Mouse (Mus musculus) ES-CJ7 (cell line): ENCODE measurements around the gene Slc16a14.

Experiments
- DNase-seq: peaks from one replicate; pipeline ENCODE4 v3.0.0; 2011; ENCODE audit warnings: low read depth, low spot score

Slc16a14 gene

DNA sequence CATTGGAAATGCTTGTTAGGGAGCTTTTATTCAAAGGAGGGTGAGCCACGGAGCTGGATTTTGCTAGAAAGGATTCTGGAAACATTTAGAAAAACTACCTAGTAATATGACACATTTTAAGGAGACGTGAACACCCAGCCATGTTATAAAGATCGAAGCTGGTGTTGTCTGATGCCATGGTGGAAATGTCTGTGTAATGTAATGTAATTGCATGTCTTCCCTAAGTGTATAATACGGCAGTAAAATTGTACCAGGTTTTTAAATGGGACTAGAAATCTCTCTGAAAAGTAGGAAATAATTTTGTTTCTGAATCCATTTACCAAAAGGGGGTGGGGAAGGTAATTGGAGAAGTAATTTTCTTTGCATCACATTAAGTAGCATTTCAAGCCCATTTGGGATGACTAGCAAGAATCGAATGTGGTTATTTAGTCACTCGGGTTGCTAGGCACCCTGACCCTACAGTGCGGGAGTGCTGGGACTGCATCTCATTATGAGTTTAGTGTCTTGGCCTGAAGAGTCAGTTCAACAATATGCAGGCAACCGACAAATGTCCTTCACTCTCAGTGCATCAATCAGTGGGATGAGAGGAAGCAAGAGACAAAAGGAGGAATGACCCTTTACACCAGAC is 24.6 kb downstream of the Slc16a14 start:
- DNase-seq, result no peak

DNA sequence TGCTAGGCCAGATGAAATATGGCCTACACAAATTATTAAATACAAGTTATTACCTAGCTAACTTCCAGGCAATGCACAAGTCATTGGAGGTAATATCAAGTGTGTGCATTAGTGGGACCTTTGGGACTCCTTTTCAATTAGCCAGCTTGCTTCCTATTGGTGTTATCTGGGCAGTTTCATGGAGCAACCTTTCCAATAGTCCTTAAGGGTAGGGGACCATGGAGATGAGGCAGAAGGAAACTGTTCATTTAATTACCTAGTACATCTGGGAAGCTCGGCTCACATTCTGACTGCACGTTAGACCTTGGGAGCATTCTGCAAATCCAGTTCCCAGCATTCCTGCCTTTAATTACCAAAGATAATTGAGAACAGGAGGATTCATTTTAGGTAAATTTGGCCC is 30.5 kb downstream of the Slc16a14 start:
- DNase-seq, result no peak

DNA sequence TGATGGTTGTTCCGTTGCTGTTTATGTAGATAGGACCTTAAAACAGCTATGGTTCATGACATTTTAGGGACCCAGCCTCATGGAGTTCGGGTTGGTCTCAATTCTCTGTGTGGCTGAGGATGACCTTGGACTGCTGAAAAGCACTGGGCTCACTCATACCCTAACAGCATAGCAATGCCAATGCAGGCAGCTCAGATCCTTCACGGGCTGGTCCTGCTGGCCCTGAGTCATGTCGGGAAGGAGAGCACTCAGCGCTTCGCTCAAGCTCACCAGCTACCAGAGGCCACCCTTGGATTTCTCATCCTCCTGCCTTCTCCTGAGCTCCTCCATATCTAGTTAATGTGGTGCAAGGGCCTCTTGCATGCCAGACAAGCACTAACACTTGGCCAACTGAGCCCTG is 35.8 kb downstream of the Slc16a14 start:
- DNase-seq, result no peak

DNA sequence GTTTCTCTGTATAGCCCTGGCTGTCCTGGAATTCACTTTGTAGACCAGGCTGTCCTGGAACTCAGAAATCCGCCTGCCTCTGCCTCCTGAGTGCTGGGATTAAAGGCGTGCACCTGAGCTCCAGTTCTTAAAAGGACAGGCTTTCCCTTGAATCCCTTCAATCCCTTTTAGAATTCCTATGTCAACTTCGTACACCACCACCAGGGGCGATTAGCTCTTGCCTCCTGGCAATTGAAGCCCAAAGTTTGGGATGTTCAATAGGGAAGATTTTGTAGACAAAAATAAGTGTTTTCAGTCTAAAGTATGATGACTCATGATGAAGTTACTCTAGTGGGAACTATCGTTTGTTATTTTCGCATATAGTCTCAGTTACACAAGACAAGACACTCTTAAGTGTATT is 37.6 kb downstream of the Slc16a14 start:
- peak; percentile 60 for DNase-seq

DNA sequence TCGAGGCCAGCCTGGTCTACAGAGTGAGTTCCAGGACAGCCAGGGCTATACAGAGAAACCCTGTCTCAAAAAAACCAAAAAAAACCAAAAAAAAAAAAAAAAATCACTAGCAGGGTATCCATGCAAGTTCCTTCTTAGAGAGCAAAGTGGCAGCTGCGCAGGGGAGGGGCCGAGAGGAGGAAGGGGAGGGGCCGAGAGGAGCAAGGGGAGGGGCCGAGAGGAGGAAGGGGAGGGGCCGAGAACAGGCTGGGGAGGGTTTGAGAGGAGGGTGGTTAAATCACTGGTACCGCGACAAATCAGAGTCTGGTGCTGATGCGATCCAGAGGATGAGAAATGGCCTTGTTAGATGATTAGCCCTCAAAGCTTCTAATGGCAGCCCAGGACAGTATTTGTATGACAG is 43.2 kb downstream of the Slc16a14 start:
- peak; percentile 81 for DNase-seq

DNA sequence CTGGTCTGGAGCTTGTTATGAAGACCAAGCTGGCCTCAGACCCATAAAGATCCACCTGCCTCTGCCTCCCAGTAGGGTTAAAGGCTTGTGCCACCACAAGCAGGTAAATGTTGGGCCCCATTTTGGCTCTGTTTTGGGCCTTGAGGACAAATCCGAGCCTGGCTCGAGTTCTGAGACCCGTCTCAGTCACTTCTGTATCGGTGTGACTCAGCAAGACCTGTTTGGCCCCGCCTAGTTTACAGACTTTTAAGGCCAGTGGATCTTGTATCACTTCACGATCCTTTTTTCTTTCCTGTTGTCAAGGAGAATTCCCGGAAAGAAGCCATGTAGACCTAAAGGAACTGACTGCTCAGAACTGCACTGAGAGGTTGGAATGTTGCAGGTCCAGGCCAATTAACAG is 44.4 kb downstream of the Slc16a14 start:
- peak; percentile 94 for DNase-seq

DNA sequence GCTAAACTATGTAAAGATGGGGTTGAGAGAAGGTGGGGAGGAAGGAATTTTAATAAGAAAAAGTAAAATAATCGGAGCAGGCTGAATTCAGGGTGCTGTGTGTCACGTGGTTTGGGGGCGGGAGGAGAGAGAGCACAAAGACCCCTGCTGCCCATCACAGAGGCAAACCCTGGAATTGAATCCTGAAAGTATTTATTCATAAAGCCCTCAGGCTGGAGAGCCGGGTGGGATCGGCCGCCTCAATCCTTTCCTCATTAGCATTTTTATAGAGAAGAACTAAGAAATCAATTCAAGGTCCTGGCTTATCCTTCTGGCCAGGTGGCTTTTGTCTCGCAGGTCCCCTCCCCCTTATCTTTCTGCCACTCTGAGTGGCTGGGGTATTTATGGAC is 44.9 kb downstream of the Slc16a14 start:
- peak; percentile 85 for DNase-seq

DNA sequence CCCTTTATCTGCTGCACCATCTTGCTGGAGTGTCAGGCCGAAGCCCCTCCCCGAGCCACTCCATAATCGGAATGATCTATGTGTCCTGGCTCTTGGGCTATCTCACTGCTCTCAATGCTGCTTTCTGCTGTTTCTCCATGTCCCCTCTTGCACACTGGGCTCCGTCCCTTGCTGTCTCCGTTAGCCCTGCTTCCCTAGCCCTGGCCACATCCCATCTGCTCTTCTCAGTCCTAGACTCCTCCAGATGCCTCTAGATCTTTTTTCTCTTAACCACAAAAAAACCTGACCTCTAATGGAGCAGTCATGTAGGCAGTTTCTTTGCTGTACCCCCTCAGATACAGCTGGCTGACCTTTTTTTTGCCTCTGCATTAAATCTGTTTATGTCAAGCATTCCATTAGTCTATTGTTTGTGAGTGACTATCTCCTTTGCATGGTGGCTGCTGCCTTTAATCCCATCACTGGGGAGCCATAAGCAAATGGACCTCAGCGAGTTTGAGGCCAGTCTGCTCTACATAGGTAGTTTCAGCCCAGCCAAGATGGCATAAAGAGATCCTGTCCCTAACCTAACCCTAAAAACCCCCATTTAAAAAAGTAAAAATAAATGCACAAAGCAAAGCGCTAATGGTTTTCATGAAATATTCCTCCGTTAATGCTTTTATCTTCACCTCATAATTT is 45.5 kb downstream of the Slc16a14 start:
- no peak for DNase-seq

DNA sequence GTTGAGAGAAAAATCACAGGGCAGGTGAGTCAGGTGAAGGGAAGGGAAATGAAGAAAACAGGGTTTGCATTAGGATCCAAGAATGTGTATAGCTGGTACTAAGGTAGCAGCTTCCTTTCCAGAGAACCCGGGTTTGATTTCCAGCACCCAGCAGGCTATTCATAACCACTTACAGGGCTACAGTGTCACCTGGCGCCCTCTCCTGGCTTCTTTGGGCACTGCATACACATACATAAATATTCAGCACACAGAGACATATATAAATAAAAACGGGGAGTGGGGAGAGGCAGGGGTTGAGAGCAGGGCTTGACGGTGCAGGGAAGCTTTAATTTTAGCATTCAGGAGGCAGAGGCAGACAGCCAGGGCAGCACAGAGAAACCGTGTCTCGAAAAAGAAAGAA is 49.0 kb downstream of the Slc16a14 start:
- peak; percentile 83 for DNase-seq

DNA sequence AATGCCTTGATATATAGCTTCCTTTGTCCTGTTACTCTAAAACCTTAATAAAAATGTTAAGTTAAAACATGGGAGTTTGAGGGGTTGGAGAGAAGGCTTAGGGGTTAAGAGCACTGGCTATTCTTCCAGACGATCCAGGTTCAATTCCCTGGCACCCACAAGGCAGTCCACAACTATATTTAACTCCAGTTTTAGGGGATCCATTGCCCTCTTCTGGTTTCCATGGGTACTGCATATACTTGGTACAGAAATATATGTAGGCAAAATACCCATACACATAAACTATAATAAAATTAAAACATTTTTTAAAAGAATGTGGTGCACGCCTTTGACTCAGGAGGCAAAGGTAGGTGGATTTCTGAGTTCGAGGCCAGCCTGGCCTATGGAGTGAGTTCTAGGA is 49.8 kb downstream of the Slc16a14 start:
- DNase-seq, result peak; percentile 74

DNA sequence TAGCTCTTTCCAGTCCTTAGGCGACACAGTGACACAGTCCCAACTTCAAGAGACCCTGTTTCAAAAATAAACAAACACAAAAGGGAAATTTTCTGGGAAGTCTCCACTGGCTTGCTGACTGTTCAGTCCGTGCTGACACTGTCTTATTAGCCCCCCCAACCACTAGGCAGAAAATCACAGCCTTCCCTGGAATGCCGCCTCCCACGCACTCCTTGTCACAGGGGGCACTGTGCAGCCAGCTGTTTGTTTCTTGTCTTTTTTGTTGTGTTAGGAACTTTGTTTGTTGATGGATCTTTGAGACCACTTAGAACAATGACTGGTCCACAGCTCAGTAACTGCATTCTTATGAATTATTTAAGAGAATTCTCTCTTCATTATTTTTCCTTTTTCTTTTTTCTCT is 51.0 kb downstream of the Slc16a14 start:
- no peak for DNase-seq

DNA sequence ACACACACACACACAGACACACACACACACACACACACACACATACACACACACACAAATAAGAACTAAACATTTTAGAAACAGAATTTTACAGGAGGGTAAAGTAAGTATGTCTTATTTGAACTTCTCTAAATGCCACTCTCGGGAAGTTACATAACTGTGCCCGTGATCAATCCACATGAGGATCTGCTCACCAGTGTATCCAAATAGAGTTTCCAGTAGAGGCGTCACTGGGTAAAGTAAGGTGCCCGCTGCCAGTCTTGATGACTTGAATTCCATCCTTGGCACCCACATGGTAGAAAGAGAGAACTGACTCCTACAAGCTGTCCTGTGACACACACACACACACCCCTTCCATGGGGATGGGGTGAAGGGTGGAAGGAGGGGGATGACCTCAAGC is 52.0 kb downstream of the Slc16a14 start:
- DNase-seq, result no peak

DNA sequence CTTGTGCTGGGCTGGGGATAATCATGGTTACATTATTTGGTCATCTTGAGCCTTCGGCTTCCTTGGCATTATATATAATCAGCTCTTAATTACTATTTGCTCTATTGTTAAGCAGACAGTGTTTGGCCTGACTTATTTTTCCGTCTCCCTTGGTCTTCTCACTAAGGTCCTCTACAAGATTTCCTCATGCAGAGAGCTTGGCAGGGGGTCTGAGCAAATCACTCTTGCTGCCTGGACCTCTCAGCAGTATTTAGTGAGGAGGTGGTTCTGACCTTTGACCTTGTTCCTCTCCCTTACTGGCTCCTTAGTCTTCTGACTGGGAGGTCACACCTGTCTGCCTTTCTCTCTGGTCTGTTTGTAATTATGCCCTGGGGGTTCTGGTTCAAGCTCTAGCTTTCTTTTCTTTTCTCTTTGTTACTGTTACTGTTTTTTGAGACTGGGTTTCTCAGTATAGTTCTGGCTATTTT is 52.8 kb downstream of the Slc16a14 start:
- peak; percentile 81 for DNase-seq

DNA sequence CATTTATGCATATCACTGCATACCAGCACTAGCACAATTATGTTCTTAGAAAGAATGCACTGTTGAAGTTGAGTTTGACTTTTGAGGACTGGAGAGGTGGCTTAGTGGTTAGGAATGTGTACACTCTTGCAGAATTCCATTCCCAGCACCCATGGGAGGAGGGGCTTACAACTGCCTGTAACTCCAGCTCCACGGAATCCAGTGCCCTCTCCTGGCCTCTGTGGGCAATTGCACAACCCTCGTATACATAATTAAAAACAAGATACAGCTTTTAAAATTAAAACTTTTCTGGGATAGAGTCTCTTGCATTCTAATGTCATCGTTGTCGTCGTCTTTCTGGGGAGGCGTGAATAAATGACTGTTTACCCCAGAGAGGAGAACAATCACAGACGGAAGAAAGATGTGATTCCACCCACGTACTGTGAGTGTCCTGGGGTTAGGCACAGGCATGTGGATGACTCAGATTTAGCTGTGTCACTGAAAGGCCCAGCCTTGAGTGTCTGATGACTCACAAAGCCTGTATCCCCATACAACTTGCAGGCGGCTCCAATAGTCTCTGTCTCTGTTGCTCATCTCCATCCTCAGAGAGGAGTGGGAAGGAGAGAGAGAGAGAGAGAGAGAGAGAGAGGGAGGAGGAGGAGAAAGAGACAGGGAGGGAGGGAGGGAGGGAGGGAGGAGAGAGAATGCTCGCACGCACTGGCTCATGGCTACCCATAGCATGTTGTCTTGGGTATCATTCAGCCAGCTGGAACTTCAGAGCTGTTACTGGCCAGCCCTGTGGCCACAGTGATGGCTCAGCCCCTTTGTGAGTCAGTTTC is 53.5 kb downstream of the Slc16a14 start:
- DNase-seq, result peak; percentile 92

DNA sequence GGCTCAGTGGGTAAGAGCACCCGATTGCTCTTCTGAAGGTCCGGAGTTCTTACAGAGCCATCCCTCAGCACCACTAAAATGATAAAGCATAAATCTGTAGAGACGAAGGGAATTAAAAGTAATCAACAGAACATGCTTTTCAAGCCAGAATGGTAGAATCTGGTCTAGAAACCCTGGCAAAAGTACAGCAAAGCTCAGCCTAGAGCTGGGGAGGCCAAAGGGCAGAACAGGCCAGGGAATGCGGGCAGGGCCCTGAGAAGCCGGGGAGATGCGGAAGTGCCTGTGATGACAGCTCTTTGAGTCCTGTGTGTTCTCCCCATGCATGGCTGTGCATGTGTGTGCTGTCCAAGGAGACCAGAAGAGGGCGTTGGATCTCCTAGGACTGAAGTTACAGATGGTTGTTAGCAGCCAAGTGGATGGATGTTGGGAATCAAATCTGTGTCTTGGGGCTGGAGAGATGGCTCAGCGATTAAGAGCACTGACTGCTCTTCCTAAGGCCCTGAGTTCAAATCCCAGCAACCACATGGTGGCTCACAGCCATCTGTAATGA is 55.3 kb downstream of the Slc16a14 start:
- peak; percentile 89 for DNase-seq

DNA sequence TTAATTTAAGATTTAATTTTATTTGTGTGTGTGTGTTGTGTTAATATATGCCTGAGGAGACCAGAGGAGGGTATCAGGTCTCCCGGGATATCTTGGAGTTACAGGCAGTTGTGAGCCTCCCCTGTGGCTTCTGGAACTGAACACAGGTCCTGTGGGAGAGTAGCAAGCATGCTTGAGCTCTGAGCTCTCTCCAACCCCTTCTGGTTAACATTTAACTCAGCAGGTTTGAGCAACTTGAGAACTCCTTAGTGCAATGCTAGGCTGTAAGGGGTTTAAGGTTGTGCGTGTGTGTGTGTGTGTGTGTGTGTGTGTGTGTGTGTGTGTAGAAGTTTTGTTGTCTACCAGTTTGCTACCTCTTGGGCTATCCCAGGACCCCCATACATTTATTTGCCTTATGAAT is 57.3 kb downstream of the Slc16a14 start:
- no peak for DNase-seq

DNA sequence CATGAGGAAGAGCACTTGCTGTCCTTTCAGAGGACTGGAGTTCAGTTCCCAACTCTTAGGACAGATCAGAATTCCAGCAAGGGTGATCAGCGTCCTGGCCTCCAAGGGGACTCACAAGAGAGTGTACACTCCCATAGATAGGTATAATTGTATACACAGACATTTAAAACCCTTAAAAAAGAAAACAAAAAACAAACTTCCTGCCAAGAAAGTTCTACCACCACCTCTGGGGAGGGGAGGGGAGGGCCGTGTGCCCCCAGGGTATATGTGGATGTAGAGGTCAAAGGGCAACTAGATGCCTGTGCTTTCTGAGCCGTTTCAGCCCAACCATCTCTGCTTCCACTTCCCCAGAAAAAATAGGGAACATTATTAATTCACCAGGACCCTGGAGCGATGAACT is 62.0 kb downstream of the Slc16a14 start:
- DNase-seq, result peak; percentile 69

DNA sequence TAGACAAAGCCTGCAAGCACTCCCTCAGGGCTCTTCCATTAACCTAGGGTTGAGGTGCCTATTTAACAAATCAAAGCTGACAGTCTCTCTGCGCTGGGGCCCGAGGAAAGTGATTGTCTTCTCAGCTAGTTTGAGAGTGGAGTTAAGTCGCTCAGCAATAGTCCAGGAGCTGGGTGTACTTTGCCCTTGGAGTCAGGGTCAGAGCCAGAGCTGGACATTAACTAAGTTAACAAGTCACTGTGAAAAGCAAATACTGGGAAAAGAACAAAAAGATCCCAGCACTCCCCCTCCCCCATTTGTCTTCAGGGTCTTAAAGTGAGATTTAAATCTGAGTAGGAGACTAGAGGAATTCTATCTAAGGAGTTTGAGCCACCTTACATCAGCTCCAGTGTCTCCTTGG is 62.8 kb downstream of the Slc16a14 start:
- DNase-seq, result peak; percentile 97

DNA sequence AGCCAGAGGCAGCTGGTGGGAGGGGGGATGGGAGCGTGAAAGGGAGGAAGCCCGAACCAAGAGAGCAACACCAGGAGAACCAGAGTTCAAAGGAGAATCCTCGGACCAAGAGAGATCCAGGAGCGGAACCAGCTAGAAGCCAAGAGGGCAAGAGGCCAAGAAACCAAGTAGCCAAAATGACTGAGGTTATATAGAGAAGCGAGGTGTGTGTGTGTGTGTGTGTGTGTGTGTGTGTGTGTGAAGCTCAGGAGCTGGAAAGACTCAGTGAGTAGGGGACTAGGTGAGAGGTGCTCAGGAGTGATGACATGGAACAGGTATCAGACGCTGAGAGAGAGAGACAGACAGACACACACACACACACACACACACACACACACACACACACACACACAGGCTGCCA is 63.8 kb downstream of the Slc16a14 start:
- DNase-seq, result peak; percentile 48

DNA sequence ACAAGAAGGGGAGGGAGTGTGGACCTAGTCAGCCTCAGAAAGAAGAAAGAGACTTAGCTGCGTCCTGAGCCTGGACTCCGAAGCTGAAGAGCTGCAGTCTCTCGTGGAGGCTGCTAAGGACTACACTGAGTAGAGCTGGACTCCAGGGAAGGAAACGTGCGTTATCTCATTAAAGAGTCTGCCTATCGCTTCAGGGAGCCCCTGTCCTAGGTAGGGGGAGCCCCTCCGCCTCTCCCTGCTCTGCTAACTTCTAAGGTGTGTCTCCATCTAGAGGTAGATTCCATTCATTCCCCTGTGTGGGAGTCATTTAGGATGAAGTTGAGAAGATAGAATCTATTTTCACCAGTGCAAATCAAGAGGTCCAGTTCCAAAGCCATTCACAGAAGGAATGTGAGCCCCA is 65.4 kb downstream of the Slc16a14 start:
- DNase-seq, result peak; percentile 88

DNA sequence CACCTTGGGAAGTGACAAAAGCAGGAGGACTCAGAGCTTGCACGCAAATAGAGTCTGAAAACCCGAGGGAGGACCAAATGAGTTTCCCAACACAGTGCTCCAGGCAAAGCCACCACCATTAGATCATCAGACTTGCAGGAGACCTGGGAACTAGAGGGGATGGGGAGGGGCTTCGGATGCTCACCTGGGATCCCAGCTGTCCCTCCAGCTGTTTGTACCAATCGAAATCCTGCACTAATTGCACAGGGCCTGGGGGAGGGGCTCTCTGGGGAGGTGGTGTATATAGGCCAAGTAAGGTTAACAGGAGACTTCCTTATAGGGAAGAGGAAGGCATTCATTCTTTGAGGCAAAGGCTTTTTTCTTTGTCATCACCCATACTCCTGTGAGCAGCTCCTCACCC is 66.1 kb downstream of the Slc16a14 start:
- peak; percentile 95 for DNase-seq

DNA sequence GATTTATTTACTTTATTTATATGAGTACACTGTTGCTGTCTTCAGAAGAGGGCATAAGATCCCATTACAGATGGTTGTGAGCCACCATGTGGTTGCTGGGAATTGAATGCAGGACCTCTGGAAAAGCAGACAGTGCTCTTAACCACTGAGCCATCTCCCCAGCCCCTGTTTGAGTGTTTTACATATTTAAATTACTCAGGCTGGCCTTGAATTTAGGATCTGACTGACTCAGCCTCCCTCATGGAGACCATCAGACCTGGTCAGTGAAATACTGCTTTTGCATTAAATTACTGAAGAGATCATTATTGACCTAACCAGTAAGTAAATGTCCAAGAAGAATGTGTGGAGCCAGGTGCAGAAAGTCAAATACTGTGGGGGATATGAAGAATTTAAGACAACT is 66.6 kb downstream of the Slc16a14 start:
- peak; percentile 82 for DNase-seq
